Mouse (Mus musculus): Measurements from ENCODE around the gene Secisbp2. TPM values are rescaled to one million over a fixed set of nuclear protein-coding genes. Genes with fewer than 3 reads are reported as not detected.
A peak's percentile ranks its signal among the peaks of the same experiment; 100 is the strongest.

Secisbp2 gene
- 23.3 and 24.5 TPM in 2 replicates for polyA plus RNA-seq (2012; rRNA removed)

GRCm38 (mm10) chr13:51651408-51652064 lies at the start of gene Secisbp2:
TSS of gene Secisbp2 (plus strand) at chr13:51651697.
- H3K4me3 ChIP-seq (ENCODE audit: insufficient read depth, low read length) = peak within 1 kb of the TSS; percentile 82
- TF ChIP-seq POLR2A (IDR thresholded peaks at IDR 0.05; ENCODE audit: extremely low read depth, insufficient read depth, low read length) (peak; percentile 60), CTCF (IDR thresholded peaks at IDR 0.05; ENCODE audit: extremely low read depth, insufficient read depth, low read length) (peak; percentile 55)

GRCm38 (mm10) chr13:51602764-51603163 lies 48.7 kb upstream of the Secisbp2 start:
- TF ChIP-seq POLR2A (IDR thresholded peaks at IDR 0.05; ENCODE audit: extremely low read depth, insufficient read depth, low read length) (no peak), CTCF (IDR thresholded peaks at IDR 0.05; ENCODE audit: extremely low read depth, insufficient read depth, low read length) (no peak)
- H3K4me3 ChIP-seq (ENCODE audit: insufficient read depth, low read length) = no peak overlapping the region
- peak overlapping the region; percentile 26; the same call in 1 of the 2 replicates for H3K27ac ChIP-seq (ENCODE audit: insufficient read depth, low read length)
- peaks cover 9% of the 10 kb centered on the region for H3K4me1 ChIP-seq (ENCODE audit: control insufficient read depth, insufficient read depth, low read length)

More at GRCm38 (mm10) chr13:51651408-51652064, at the start of gene Secisbp2:
- H3K27ac ChIP-seq (ENCODE audit: insufficient read depth, low read length) = peak within 1 kb of the TSS; percentile 90; the same call in 1 of the 2 replicates
- H3K4me1 ChIP-seq (ENCODE audit: control insufficient read depth, insufficient read depth, low read length) = no peaks in the 10 kb centered on the region

GRCm38 (mm10) chr13:51603221-51603893 lies 48.1 kb upstream of the Secisbp2 start:
- Histone ChIP-seq H3K4me1 (ENCODE audit: control insufficient read depth, insufficient read depth, low read length) (peaks cover 9% of the 10 kb centered on the region), H3K4me3 (ENCODE audit: insufficient read depth, low read length) (peak overlapping the region; percentile 18; the same call in 1 of the 2 replicates), H3K27ac (ENCODE audit: insufficient read depth, low read length) (peak overlapping the region; percentile 79)
- no peak for TF ChIP-seq CTCF (IDR thresholded peaks at IDR 0.05; ENCODE audit: extremely low read depth, insufficient read depth, low read length)
- TF ChIP-seq POLR2A (IDR thresholded peaks at IDR 0.05; ENCODE audit: extremely low read depth, insufficient read depth, low read length) = 0 out of 2 replicates have a peak, but pooled peaks have one; percentile 52

- H3K27ac ChIP-seq (ENCODE audit: insufficient read depth, low read length) = peak overlapping the region; percentile 83
- H3K4me3 ChIP-seq (ENCODE audit: insufficient read depth, low read length) = 0 out of 2 replicates have a peak overlapping the region, but pooled peaks have one; percentile 18
- TF ChIP-seq CTCF (IDR thresholded peaks at IDR 0.05; ENCODE audit: extremely low read depth, insufficient read depth, low read length) (no peak), POLR2A (IDR thresholded peaks at IDR 0.05; ENCODE audit: extremely low read depth, insufficient read depth, low read length) (peak; percentile 71)
- peaks cover 9% of the 10 kb centered on the region for H3K4me1 ChIP-seq (ENCODE audit: control insufficient read depth, insufficient read depth, low read length)
Measured at GRCm38 (mm10) chr13:51603894-51604244, 47.6 kb upstream of the Secisbp2 start.

DNA sequence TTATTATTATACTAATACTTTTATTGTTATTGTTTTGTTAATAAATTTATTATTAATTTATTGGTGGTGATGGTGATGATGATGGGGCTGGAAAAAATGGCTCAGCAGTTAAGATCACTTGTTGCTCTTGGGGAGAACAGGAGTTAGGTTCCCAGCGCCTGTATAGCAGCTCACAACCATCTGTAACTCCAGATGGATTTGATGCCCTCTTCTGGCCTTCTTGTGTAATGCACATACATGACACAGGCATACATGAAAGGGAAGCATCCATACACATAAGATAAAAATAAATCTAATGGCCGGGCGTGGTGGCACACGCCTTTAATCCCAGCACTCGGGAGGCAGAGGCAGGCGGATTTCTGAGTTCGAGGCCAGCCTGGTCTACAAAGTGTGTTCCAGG lies 42.3 kb upstream of the Secisbp2 start:
- no peak overlapping the region for H3K27ac ChIP-seq (ENCODE audit: insufficient read depth, low read length)
- peaks cover under 1% of the 10 kb centered on the region for H3K4me1 ChIP-seq (ENCODE audit: control insufficient read depth, insufficient read depth, low read length)
- H3K4me3 ChIP-seq (ENCODE audit: insufficient read depth, low read length) = no peak overlapping the region
- no peak for TF ChIP-seq POLR2A (IDR thresholded peaks at IDR 0.05; ENCODE audit: extremely low read depth, insufficient read depth, low read length)
- TF ChIP-seq CTCF (IDR thresholded peaks at IDR 0.05; ENCODE audit: extremely low read depth, insufficient read depth, low read length) = no peak

GRCm38 (mm10) chr13:51611060-51611459 lies 40.4 kb upstream of the Secisbp2 start:
- TF ChIP-seq CTCF (IDR thresholded peaks at IDR 0.05; ENCODE audit: extremely low read depth, insufficient read depth, low read length) (no peak), POLR2A (IDR thresholded peaks at IDR 0.05; ENCODE audit: extremely low read depth, insufficient read depth, low read length) (no peak)
- Histone ChIP-seq H3K4me3 (ENCODE audit: insufficient read depth, low read length) (no peak overlapping the region), H3K27ac (ENCODE audit: insufficient read depth, low read length) (no peak overlapping the region), H3K4me1 (ENCODE audit: control insufficient read depth, insufficient read depth, low read length) (no peaks in the 10 kb centered on the region)

- no peak for TF ChIP-seq CTCF (IDR thresholded peaks at IDR 0.05; ENCODE audit: extremely low read depth, insufficient read depth, low read length)
- no peak for TF ChIP-seq POLR2A (IDR thresholded peaks at IDR 0.05; ENCODE audit: extremely low read depth, insufficient read depth, low read length)
- H3K4me1 ChIP-seq (ENCODE audit: control insufficient read depth, insufficient read depth, low read length) = no peaks in the 10 kb centered on the region
- H3K4me3 ChIP-seq (ENCODE audit: insufficient read depth, low read length) = no peak overlapping the region
- H3K27ac ChIP-seq (ENCODE audit: insufficient read depth, low read length) = no peak overlapping the region
Measured at GRCm38 (mm10) chr13:51611500-51611899, 40.0 kb upstream of the Secisbp2 start.

GRCm38 (mm10) chr13:51615815-51616214 lies 35.7 kb upstream of the Secisbp2 start:
- no peak overlapping the region for H3K4me3 ChIP-seq (ENCODE audit: insufficient read depth, low read length)
- no peak overlapping the region for H3K27ac ChIP-seq (ENCODE audit: insufficient read depth, low read length)
- no peak for TF ChIP-seq POLR2A (IDR thresholded peaks at IDR 0.05; ENCODE audit: extremely low read depth, insufficient read depth, low read length)
- TF ChIP-seq CTCF (IDR thresholded peaks at IDR 0.05; ENCODE audit: extremely low read depth, insufficient read depth, low read length) = no peak
- no peaks in the 10 kb centered on the region for H3K4me1 ChIP-seq (ENCODE audit: control insufficient read depth, insufficient read depth, low read length)

DNA sequence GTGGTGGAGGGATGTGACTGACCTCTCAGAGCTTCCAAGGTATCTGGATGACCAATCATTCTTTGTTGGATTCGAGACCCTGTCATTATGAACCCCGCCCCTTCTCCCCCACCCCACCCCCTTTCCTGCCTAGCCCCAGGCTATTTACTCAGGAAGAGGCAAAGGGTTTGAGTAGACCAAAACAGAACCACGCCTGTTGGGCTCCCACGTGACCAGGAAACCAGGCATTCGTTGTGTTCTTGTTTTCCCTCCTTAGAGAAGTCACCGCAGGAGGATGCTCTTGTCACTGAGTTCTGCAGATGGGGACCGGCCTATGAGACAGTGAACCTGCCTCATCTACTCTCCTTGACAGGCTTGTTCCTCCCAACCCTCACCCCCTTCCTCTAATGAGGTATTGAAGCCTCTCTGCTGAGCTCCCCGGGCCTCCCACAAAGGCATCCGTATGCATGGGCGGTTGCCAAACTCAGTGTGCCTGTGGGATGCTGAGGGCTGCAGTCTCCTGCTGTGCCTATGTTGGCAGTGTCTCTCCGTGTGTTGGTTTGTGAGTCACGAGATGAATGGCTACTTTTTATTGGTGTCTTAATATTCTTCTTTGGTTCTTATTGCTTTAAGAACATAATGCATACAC lies 35.0 kb upstream of the Secisbp2 start:
- Histone ChIP-seq H3K4me3 (ENCODE audit: insufficient read depth, low read length) (no peak overlapping the region), H3K4me1 (ENCODE audit: control insufficient read depth, insufficient read depth, low read length) (no peaks in the 10 kb centered on the region), H3K27ac (ENCODE audit: insufficient read depth, low read length) (no peak overlapping the region)
- no peak for TF ChIP-seq CTCF (IDR thresholded peaks at IDR 0.05; ENCODE audit: extremely low read depth, insufficient read depth, low read length)
- TF ChIP-seq POLR2A (IDR thresholded peaks at IDR 0.05; ENCODE audit: extremely low read depth, insufficient read depth, low read length) = no peak
